Mouse (Mus musculus): ENCODE measurements around the gene Clnk. TPM values are rescaled to one million over a fixed set of nuclear protein-coding genes. Genes with fewer than 3 reads are reported as not detected.

Gene Clnk
- total RNA-seq, 4 experiments from 2014 or later, result 0.19 TPM; not detected in 3

GRCm38 (mm10) chr5:38754950-38755349, 121.7 kb downstream of the Clnk start:
- peak in 1 of 2 experiments; percentile 15 for DNase-seq (ENCODE audit: low spot score in 2 of 2)

- no peak for DNase-seq (ENCODE audit: low spot score in 2 of 2)
Observed at GRCm38 (mm10) chr5:38752749-38753148, 123.9 kb downstream of the Clnk start.

DNA sequence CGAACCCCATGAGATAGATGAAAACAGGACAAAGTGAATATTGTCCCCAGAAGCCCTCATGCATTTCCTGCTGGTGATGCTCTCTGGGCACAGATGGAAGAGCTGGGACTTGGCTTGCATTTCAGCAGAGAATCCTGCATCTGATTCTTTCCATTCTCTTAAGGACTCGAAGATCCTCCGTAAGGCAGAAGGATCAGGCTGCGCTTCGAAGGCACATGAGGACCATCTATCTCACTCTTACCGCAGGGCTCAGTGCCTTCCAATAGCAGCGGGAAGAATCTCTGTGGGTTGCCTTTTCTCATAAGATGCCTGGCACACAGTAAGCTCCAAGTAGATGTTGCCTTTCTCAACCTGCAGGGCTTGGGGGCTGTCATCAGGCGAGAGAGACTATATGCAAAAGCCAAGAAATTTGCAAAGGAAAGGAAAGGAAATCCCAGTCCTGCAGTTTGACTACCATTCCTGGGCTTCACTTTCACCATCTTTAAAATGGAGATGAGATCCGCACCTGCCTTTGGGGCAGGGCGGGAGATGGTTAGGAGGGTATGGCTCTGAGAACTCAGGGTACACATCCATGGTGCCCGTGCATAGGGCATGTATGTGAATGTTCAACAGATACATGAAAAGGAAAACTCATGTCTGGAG, 167.6 kb downstream of the Clnk start:
- no peak for DNase-seq (ENCODE audit: low spot score in 2 of 2)

GRCm38 (mm10) chr5:38707364-38708075, 169.1 kb downstream of the Clnk start:
- DNase-seq (ENCODE audit: low spot score in 2 of 2), result no peak

GRCm38 (mm10) chr5:38702941-38703340, 173.7 kb downstream of the Clnk start:
- no peak for DNase-seq (ENCODE audit: low spot score in 2 of 2)

- no peak for DNase-seq (ENCODE audit: low spot score in 2 of 2)
Observed at GRCm38 (mm10) chr5:38702091-38702490, 174.5 kb downstream of the Clnk start.

DNA sequence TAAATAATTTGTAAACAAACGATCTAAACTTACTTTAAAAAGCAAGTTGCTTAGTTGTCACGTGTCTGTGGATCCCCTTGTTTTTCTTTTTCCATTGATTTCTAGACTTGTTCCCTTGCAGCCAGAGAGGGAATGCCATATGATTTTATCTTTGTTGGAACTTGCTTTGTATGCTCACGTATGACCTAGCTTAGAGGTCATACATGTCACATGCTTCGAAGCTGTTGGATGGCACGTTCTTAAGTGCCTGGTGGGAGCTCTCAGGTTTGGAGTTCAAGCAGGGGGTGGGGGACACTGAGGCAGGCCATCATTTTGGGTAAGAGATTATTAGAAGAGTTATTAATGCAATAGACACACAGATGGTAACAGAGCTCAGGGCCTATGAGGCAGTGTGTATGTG, 178.1 kb downstream of the Clnk start:
- no peak for DNase-seq (ENCODE audit: low spot score in 2 of 2)

DNA sequence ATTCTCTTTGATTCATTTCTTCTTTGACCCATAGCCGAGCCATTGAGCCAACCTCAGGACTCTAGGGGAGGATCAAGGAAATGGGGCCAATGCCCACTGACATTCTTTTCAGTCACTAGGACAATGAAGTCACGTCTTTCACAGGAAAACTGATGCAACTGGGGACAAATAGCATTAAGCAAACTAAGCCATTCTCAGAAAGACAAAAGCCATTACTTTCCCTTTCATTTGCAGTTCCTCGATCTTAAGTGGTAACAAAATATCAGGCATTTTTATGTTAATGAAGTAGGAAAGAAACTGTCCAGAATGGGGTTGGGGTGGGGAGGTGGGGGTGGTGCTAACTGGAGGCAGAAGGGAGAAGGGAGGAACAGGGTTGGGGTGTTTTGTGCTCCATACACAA, 178.6 kb downstream of the Clnk start:
- DNase-seq (ENCODE audit: low spot score in 2 of 2), result no peak

GRCm38 (mm10) chr5:38696616-38697375, 179.8 kb downstream of the Clnk start:
- DNase-seq (ENCODE audit: low spot score in 2 of 2), result no peak

DNA sequence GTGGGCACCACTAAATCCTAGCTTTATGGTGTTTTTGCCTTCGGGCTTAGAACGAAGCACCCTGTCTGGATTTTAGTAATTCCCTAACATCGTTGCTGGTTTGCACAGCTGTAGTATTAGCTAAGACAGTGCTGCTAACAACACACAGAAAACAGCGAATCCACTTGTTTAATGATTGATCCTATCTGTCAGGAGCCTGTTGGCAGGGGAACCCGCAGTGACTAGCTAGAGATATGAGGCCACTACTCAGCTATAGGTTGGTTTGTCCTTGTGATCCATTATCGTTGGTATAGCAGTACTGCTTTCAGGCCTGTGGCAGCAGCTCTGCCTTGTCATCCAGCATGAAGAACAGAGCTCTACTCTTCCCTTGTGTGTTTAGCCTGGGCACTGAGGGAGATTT, 183.8 kb downstream of the Clnk start:
- no peak for DNase-seq (ENCODE audit: low spot score in 2 of 2)

- no peak for DNase-seq (ENCODE audit: low spot score in 2 of 2)
Observed at GRCm38 (mm10) chr5:38689186-38689585, 187.4 kb downstream of the Clnk start.

DNA sequence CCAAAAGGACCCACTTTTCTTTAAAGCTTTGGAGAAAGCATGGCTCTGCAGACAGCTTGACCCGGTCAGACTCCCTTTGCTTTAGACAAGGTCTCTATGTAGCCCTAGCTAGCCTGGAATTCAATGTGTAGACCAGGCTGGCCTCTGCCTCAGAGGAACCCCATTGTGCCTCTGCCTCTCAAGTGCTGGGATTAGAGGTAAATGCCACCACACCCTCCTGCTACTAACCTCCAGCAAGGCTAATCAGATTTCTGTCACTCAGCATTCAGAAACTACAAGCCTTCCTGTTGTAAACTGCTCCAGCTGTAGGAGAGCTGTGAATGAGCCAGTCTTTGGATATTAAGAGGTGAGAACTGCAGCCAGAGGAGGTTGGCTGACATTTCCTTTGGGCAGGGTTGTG, 188.9 kb downstream of the Clnk start:
- DNase-seq (ENCODE audit: low spot score in 2 of 2), result no peak

DNA sequence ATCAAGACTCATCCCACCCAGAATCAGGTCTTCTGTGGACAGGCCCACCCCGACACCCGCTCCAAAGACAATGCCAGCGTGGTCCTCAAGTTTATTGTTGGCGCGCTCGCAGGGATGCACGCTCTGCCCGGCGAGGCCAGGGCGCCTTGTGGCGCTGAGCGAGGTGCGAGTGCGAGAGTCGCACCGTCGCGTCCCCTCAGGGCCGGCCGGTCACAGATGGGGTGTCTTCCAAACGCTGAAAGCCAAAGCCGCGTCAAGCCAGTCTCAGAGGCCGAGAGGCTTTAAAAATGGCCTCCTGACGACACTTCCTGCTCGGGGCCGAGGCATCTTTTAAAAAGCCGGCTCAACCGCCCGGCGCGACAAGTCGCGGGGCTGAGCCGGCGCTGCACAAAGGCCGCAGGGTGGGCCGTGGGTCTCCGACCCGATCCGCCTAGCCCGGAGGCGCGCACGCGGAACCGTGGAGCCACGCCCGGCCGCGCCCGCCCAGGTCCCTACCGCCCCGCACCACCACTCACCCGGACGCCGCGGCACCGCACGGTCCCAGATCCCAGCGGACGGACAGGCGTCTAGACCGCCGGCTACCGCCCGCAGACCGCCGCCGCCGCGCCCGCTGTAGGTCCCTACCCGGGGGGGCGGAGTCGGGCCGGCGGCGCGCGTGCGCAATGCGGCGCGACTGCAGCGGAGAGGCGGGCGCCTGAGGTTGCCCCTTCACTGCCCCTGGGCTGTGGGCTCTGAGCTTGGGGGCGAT, 192.3 kb downstream of the Clnk start, which contains the start of gene Zfp518b:
TSS of gene Zfp518b (minus strand) at position 663 of the 748 bp plus-strand sequence.
- DNase-seq (ENCODE audit: low spot score in 2 of 2), result peak in 1 of 2 experiments; percentile 69

GRCm38 (mm10) chr5:38658836-38659235, 217.8 kb downstream of the Clnk start:
- DNase-seq (ENCODE audit: low spot score in 2 of 2), result no peak

Other genes starting within 250 kb of the Clnk start
- 10 to 100 TPM; 11.0 to 12.2 (median 11.9) TPM for gene Zfp518b, start 192.0 kb downstream of the Clnk start, total RNA-seq (2022)

All from layer of hippocampus, adult 8-10 months (tissue).